Mouse (Mus musculus): ENCODE measurements around the gene Tmem9. TPM values are rescaled to one million over a fixed set of nuclear protein-coding genes. Genes with fewer than 3 reads are reported as not detected.
A peak's percentile ranks its signal among the peaks of the same experiment; 100 is the strongest.

Tmem9 gene
- polyA plus RNA-seq (2015; fragmentation: Nextera tagmentation; extraction: Ambion mirVana): 155 and 171 TPM in 2 replicates

GRCm38 (mm10) chr1:136007211-136008158 lies at the start of gene Tmem9:
TSS of gene Tmem9 (plus strand) at chr1:136008150.
- Histone ChIP-seq H3K36me3 (no peaks in the 10 kb centered on the region), H3K27ac (no peak within 1 kb of the TSS), H3K9ac (peak within 1 kb of the TSS; percentile 68), H3K4me3 (peak within 1 kb of the TSS; percentile 46), H3K4me1 (peaks cover 6% of the 10 kb centered on the region), H3K9me3 (no peaks in the 10 kb centered on the region), H3K27me3 (peaks cover 34% of the 10 kb centered on the region), H3K4me2 (peak within 1 kb of the TSS; percentile 79)
- ATAC-seq (ENCODE audit: insufficient number of reproducible peaks, insufficient read depth, low FRiP score, low TSS enrichment, low read depth): no peak
- WGBS: 3% methylated on average over 37 of the region's 37 CpGs

DNA sequence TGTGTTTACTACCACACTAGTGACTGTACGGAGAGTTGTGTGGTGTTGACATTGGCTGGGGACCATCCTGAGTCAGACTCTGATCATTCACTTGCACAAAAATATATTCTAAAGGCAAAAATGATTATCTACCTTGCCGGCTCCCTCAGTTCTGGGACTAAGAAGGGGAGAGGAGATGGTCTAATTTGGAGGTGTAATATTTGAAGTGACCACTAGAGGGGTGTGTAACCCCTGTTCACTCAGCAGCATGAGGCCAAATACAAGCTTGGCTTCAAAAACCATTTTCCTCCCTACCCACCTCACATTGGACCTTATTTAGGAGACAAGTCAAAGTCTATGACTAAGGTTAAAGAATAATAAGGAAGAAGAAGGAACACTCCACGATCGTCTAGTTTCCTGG lies 49.5 kb upstream of the Tmem9 start:
- Histone ChIP-seq H3K4me2 (no peak overlapping the region), H3K36me3 (no peaks in the 10 kb centered on the region), H3K4me1 (no peaks in the 10 kb centered on the region), H3K9me3 (no peaks in the 10 kb centered on the region), H3K27ac (no peak overlapping the region), H3K4me3 (no peak overlapping the region), H3K9ac (no peak overlapping the region), H3K27me3 (0 out of 2 replicates have a peak, but pooled peaks cover 3% of the 10 kb centered on the region)
- no peak for ATAC-seq (ENCODE audit: insufficient number of reproducible peaks, insufficient read depth, low FRiP score, low TSS enrichment, low read depth)
- 49% methylated on average over 4 of the region's 4 CpGs for WGBS

DNA sequence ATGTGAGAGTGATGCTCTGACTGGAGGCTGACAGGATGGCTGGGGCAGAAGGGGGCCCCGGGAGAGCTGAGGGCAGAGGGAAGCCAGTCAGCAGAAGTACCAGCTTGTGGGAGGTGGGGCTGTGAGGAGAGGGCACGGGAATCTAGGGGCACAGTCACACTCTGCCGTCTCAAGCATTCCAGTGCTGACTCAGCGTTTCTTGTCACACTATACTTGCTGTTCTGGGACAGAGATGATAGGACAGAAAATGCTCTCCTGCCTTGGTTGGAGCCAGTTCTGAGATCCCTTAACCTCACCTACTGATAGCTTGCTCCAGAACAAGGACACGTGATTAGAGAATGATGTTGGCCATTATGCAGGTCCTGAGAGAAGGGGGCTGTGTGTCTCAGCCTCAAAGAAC lies 44.8 kb upstream of the Tmem9 start:
- WGBS: 66% methylated on average over 5 of the region's 5 CpGs
- H3K36me3 ChIP-seq: no peaks in the 10 kb centered on the region
- no peak for ATAC-seq (ENCODE audit: insufficient number of reproducible peaks, insufficient read depth, low FRiP score, low TSS enrichment, low read depth)

GRCm38 (mm10) chr1:135964561-135964960 lies 43.4 kb upstream of the Tmem9 start:
- H3K4me2 ChIP-seq: no peak overlapping the region
- no peaks in the 10 kb centered on the region for H3K4me1 ChIP-seq
- 0 out of 2 replicates have a peak, but pooled peaks cover 3% of the 10 kb centered on the region for H3K27me3 ChIP-seq
- WGBS: 71% methylated on average over 11 of the region's 11 CpGs
- no peak overlapping the region for H3K4me3 ChIP-seq
- no peaks in the 10 kb centered on the region for H3K36me3 ChIP-seq
- H3K9ac ChIP-seq: no peak overlapping the region
- H3K9me3 ChIP-seq: no peaks in the 10 kb centered on the region
- ATAC-seq (ENCODE audit: insufficient number of reproducible peaks, insufficient read depth, low FRiP score, low TSS enrichment, low read depth): no peak
- no peak overlapping the region for H3K27ac ChIP-seq

More for the DNA sequence above, 44.8 kb upstream of the Tmem9 start:
- H3K4me1 ChIP-seq: no peaks in the 10 kb centered on the region
- H3K4me3 ChIP-seq: no peak overlapping the region
- no peaks in the 10 kb centered on the region for H3K9me3 ChIP-seq
- no peak overlapping the region for H3K4me2 ChIP-seq
- no peak overlapping the region for H3K27ac ChIP-seq
- 0 out of 2 replicates have a peak, but pooled peaks cover 3% of the 10 kb centered on the region for H3K27me3 ChIP-seq
- H3K9ac ChIP-seq: no peak overlapping the region

DNA sequence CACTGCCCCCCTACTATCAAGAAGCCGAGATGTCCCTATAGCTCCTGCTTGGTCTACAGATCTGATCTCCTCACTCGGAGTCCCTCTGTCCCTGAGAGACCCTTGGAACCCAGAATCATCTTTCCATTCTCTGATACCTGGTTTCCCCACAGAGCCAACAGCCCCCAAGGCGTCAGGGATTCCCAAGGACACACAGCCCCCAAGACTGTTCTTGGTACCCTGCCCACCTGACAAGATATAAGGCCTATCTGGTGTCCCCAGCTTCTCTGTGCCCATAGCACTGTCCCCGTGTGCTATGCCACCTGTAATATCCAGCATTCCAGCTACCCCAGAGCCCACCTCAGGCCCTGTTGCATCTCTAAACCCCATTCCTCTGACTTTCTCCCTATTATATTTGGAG lies 40.2 kb upstream of the Tmem9 start:
- ATAC-seq (ENCODE audit: insufficient number of reproducible peaks, insufficient read depth, low FRiP score, low TSS enrichment, low read depth): no peak
- H3K4me3 ChIP-seq: no peak overlapping the region
- H3K9ac ChIP-seq: no peak overlapping the region
- no peaks in the 10 kb centered on the region for H3K27me3 ChIP-seq
- no peaks in the 10 kb centered on the region for H3K36me3 ChIP-seq
- H3K27ac ChIP-seq: no peak overlapping the region
- 75% methylated on average over 4 of the region's 4 CpGs for WGBS
- H3K4me2 ChIP-seq: no peak overlapping the region
- no peaks in the 10 kb centered on the region for H3K4me1 ChIP-seq
- no peaks in the 10 kb centered on the region for H3K9me3 ChIP-seq

DNA sequence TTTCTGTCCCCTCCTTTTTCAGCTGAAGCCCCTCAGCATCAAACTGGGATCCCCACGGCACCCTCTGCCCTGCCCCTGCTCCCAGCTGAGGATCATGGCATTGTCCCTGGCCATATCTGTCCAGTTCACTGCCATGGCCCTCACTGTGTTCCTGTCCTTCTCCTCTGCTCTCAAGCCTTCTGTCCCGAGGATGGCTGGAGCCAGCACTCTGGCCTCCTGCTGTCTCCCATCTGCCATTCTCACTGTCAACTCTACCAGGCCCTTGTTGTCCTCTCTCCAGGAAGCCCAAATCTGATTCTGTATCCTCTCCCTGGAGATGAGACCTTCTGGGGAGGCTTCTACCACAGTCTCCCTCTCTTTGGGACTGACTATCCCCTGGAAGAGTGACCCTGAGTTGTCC lies 37.5 kb upstream of the Tmem9 start:
- H3K9me3 ChIP-seq: no peaks in the 10 kb centered on the region
- no peak overlapping the region for H3K27ac ChIP-seq
- H3K4me1 ChIP-seq: no peaks in the 10 kb centered on the region
- WGBS: 66% methylated on average over 2 of the region's 2 CpGs
- no peaks in the 10 kb centered on the region for H3K36me3 ChIP-seq
- H3K9ac ChIP-seq: no peak overlapping the region
- no peak overlapping the region for H3K4me2 ChIP-seq
- no peaks in the 10 kb centered on the region for H3K27me3 ChIP-seq
- no peak overlapping the region for H3K4me3 ChIP-seq
- no peak for ATAC-seq (ENCODE audit: insufficient number of reproducible peaks, insufficient read depth, low FRiP score, low TSS enrichment, low read depth)

DNA sequence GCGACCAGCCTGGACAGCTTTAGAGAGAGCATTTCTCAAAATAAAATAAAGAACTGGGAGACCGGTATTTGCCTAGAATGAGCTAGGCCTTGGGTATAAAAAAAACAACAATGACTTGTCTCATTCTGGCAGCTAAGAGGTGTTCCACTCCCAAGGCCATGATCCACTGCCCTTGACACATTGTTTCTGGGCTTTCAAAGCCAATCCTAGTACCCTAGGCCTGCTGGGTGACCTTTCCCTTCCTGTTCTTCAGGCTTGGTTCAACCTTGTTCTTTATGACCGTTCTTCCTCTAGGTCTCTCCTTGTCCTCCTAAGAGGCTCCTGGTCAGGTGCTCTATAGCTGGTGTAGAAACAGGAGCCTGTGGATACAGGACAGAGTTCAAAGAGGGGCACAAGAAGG lies 35.4 kb upstream of the Tmem9 start:
- H3K27ac ChIP-seq: no peak overlapping the region
- H3K4me2 ChIP-seq: no peak overlapping the region
- no peak for ATAC-seq (ENCODE audit: insufficient number of reproducible peaks, insufficient read depth, low FRiP score, low TSS enrichment, low read depth)
- no peak overlapping the region for H3K4me3 ChIP-seq
- H3K4me1 ChIP-seq: no peaks in the 10 kb centered on the region
- 93% methylated on average over 3 of the region's 3 CpGs for WGBS
- no peaks in the 10 kb centered on the region for H3K27me3 ChIP-seq
- H3K9ac ChIP-seq: no peak overlapping the region
- no peaks in the 10 kb centered on the region for H3K9me3 ChIP-seq
- no peaks in the 10 kb centered on the region for H3K36me3 ChIP-seq

- Histone ChIP-seq H3K9me3 (no peaks in the 10 kb centered on the region), H3K27ac (no peak overlapping the region), H3K9ac (no peak overlapping the region), H3K36me3 (no peaks in the 10 kb centered on the region), H3K4me2 (no peak overlapping the region), H3K4me1 (peaks cover 7% of the 10 kb centered on the region; the same call in 1 of the 2 replicates), H3K4me3 (no peak overlapping the region), H3K27me3 (no peaks in the 10 kb centered on the region)
- ATAC-seq (ENCODE audit: insufficient number of reproducible peaks, insufficient read depth, low FRiP score, low TSS enrichment, low read depth): no peak
- WGBS: 25% methylated on average over 5 of the region's 5 CpGs
These were observed 23.8 kb upstream of the Tmem9 start for GRCm38 (mm10) chr1:135984105-135984504.

DNA sequence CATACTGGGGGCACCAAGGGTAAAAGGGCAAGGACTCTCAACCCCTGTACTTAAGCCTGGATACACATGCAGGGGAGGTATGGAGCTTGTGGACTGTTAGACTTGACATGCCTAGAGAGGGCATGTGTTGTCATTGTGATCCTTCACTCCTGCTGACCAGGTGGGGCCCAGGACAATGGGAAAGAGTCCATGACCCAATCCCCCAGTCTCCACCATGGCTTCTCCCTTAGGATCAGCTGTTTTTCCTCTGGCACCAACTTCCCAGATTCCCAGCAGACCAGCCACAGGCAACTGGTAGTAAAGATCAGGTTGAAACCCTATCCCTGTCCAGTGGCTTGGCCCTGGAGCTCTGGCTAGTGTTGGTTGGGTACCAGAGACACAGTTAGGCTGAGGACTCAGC lies 18.1 kb upstream of the Tmem9 start:
- H3K27ac ChIP-seq: no peak overlapping the region
- no peak overlapping the region for H3K9ac ChIP-seq
- H3K36me3 ChIP-seq: no peaks in the 10 kb centered on the region
- no peaks in the 10 kb centered on the region for H3K27me3 ChIP-seq
- no peak overlapping the region for H3K4me2 ChIP-seq
- no peaks in the 10 kb centered on the region for H3K4me1 ChIP-seq
- H3K9me3 ChIP-seq: no peaks in the 10 kb centered on the region
- no peak overlapping the region for H3K4me3 ChIP-seq
- ATAC-seq (ENCODE audit: insufficient number of reproducible peaks, insufficient read depth, low FRiP score, low TSS enrichment, low read depth): no peak

DNA sequence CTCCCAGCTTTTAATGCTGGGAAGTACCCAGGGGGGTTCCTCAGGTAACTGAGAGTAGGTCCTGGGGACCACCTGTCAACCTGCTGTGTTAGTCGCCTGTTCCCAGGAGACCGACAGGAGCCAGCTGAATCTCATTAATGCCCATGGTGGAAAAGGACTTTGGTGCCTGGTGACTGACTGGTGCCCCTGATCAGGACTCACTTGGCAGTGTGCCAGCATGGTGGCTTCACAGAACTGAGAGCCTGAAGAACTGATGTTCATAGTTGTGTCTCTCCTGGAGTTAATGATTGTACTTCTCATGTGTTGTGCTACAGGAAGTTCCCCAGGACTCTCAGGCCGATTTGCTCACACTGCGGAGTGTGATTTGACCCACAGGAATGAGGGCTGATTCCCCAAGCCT lies 14.5 kb upstream of the Tmem9 start:
- Histone ChIP-seq H3K9ac (no peak overlapping the region), H3K27me3 (no peaks in the 10 kb centered on the region), H3K4me1 (no peaks in the 10 kb centered on the region), H3K9me3 (no peaks in the 10 kb centered on the region), H3K4me3 (no peak overlapping the region), H3K36me3 (no peaks in the 10 kb centered on the region), H3K4me2 (no peak overlapping the region), H3K27ac (no peak overlapping the region)
- 74% methylated on average over 4 of the region's 4 CpGs for WGBS
- no peak for ATAC-seq (ENCODE audit: insufficient number of reproducible peaks, insufficient read depth, low FRiP score, low TSS enrichment, low read depth)

DNA sequence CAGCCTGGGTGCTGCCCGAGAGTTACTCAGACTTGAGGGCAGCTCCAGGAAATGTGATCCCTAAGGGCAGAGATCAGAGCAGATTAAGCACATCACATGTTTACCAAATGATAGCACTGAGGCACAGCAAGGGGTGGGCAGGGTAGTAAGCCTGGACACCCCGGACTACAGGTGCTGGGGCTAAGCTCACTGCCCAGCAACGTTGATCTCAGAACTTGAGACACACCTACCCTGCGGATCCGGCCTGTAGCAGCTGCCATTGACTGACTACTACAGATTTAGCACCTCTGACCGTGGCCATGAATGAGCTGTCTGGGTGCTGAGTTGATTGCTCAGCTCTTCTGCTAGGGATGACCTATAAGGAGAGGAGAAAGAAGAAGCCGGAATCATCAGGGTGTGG lies 10.4 kb upstream of the Tmem9 start:
- H3K27me3 ChIP-seq: no peaks in the 10 kb centered on the region
- 65% methylated on average over 7 of the region's 7 CpGs for WGBS
- no peaks in the 10 kb centered on the region for H3K4me1 ChIP-seq
- no peak overlapping the region for H3K4me3 ChIP-seq
- no peak overlapping the region for H3K9ac ChIP-seq
- no peak for ATAC-seq (ENCODE audit: insufficient number of reproducible peaks, insufficient read depth, low FRiP score, low TSS enrichment, low read depth)
- no peak overlapping the region for H3K27ac ChIP-seq
- no peaks in the 10 kb centered on the region for H3K36me3 ChIP-seq
- H3K4me2 ChIP-seq: no peak overlapping the region
- no peaks in the 10 kb centered on the region for H3K9me3 ChIP-seq

DNA sequence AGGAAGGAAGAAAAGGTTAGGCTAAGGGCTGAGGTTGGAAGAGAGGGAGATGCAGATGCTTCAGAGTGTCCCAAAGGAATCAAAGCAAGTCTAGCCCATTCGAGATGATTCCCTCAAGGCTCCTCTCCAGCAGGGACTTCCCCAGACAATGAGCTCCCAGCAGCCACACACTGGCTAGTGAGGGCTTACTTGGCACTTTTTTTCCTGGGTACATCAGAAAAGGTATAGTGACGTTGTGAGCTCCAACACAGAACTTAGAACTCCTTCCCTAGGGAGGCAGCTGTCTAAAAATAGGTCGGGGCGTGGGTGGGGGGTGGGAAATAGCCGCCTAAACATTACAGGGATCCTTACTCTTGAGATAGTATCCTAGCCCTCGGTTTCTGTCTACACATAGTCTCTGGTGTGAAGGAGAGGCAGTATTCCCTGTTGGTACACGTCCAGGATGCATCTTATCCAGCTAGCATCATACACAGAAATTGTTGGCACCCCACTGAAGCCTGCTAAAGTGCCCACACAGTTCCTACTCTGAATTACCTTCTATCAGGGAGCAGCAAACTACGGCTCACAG lies 8.1 kb upstream of the Tmem9 start:
- Histone ChIP-seq H3K36me3 (no peaks in the 10 kb centered on the region), H3K9me3 (no peaks in the 10 kb centered on the region), H3K27me3 (no peaks in the 10 kb centered on the region), H3K4me3 (no peak overlapping the region), H3K4me1 (no peaks in the 10 kb centered on the region), H3K9ac (no peak overlapping the region), H3K27ac (no peak overlapping the region), H3K4me2 (no peak overlapping the region)
- 68% methylated on average over 8 of the region's 8 CpGs for WGBS
- no peak for ATAC-seq (ENCODE audit: insufficient number of reproducible peaks, insufficient read depth, low FRiP score, low TSS enrichment, low read depth)

Measured in embryonic facial prominence, embryonic 13.5 days (tissue).